Mouse (Mus musculus): ENCODE results near the gene Pdzrn4. TPM values are rescaled to one million over a fixed set of nuclear protein-coding genes. Genes with fewer than 3 reads are reported as not detected.

Pdzrn4 gene
- 0.03 TPM in 1 of 2 replicates, not detected in the other for polyA plus RNA-seq (2012)

GRCm38 (mm10) chr15:92396770-92397608, at the start of gene Pdzrn4:
Gene Pdzrn4, plus strand, starts transcription at chr15:92396881.

Data from megakaryocyte-erythroid progenitor cell, adult 5 weeks (primary cell).